Mouse (Mus musculus) spleen, postnatal 14 days (tissue): ENCODE results near the gene Aanat.
A peak's percentile ranks its signal among the peaks of the same experiment; 100 is the strongest.
"Not testable (repeated sequence)": the region's sequence is repeated elsewhere in the genome, so short reads cannot be mapped to it uniquely, and the experiment has no call there.

Experiments used
- DNase-seq, 2 experiments: peaks; one replicate each; pipeline ENCODE4 v3.0.0; 2021 to 2022; ENCODE audit warnings: low spot score in 2 of 2

Gene Aanat

GRCm38 (mm10) chr11:116611168-116611567 is 24.9 kb downstream of the Aanat start:
- DNase-seq: not testable (repeated sequence)

GRCm38 (mm10) chr11:116611883-116612282 is 25.7 kb downstream of the Aanat start:
- DNase-seq: no peak

- DNase-seq: no peak
These were observed 26.3 kb downstream of the Aanat start for GRCm38 (mm10) chr11:116612554-116612953.

- DNase-seq: no peak
These were observed 27.0 kb downstream of the Aanat start for GRCm38 (mm10) chr11:116613234-116613633.

GRCm38 (mm10) chr11:116615735-116616437 is 29.7 kb downstream of the Aanat start:
- peak; percentile 54 to 66 for DNase-seq

- no peak for DNase-seq
These were observed 30.3 kb downstream of the Aanat start for GRCm38 (mm10) chr11:116616438-116617118.

GRCm38 (mm10) chr11:116617641-116618040 is 31.4 kb downstream of the Aanat start:
- no peak for DNase-seq

- no peak for DNase-seq
These were observed 32.4 kb downstream of the Aanat start for GRCm38 (mm10) chr11:116618666-116619065.

- no peak for DNase-seq
These were observed 32.9 kb downstream of the Aanat start for GRCm38 (mm10) chr11:116619156-116619555.

GRCm38 (mm10) chr11:116619561-116619960 is 33.3 kb downstream of the Aanat start:
- no peak for DNase-seq

GRCm38 (mm10) chr11:116620073-116620472 is 33.8 kb downstream of the Aanat start:
- no peak for DNase-seq

- DNase-seq: no peak
These were observed 34.5 kb downstream of the Aanat start for GRCm38 (mm10) chr11:116620559-116621253.

- no peak for DNase-seq
These were observed 35.0 kb downstream of the Aanat start for GRCm38 (mm10) chr11:116621258-116621704.

GRCm38 (mm10) chr11:116623281-116624124 is 37.3 kb downstream of the Aanat start:
- DNase-seq: no peak

GRCm38 (mm10) chr11:116624131-116624832 is 38.0 kb downstream of the Aanat start:
- peak; percentile 88 to 89 for DNase-seq

GRCm38 (mm10) chr11:116625081-116626000 is 39.1 kb downstream of the Aanat start:
- peak; percentile 56 to 71 for DNase-seq

- DNase-seq: no peak
These were observed 40.3 kb downstream of the Aanat start, which contains the start of gene Rhbdf2 for GRCm38 (mm10) chr11:116626299-116627071. Gene Rhbdf2 (minus strand): TSS chr11:116627019.

GRCm38 (mm10) chr11:116627072-116628020 is 41.1 kb downstream of the Aanat start:
- DNase-seq: peak in 1 of 2 experiments; percentile 63
